Mouse (Mus musculus) erythroblast, embryonic 14.5 days (primary cell): Measurements from ENCODE around the gene Pik3cb.

ENCODE experiments used
- GATA1 ChIP-seq: IDR thresholded peaks from 2 replicates; pipeline ENCODE4 v1.6.1; 2012; ENCODE audit warnings: low read length, inconsistent platforms, mixed read lengths
- TAL1 ChIP-seq: IDR thresholded peaks from 3 replicates; pipeline ENCODE4 v1.6.1; 2012; ENCODE audit warnings: low read length, inconsistent platforms, mixed read lengths

- TF ChIP-seq TAL1 (no peak), GATA1 (no peak)
These were observed 49.9 kb downstream of the Pik3cb start for GRCm38 (mm10) chr9:99090546-99090945.
